Mouse (Mus musculus) liver, embryonic 14.5 days (tissue): ENCODE data around the gene Ift46. TPM values are rescaled to one million over a fixed set of nuclear protein-coding genes. Genes with fewer than 3 reads are reported as not detected.
A peak's percentile ranks its signal among the peaks of the same experiment; 100 is the strongest.

Source experiments
- ATAC-seq: fragments of 200-750 bp; cut with Nextera tagmentation; 2 replicates; pipeline ENCODE4 v1.8.0; 2017; ENCODE audit warnings: moderate number of reproducible peaks, mild to moderate bottlenecking, moderate library complexity; ENCODE audit not compliant: insufficient read depth
- DNase-seq, 3 experiments: peaks; one replicate each; pipeline ENCODE4 v3.0.0-alpha.2; 2012 to 2013; ENCODE audit warnings: low read depth in 3 of 3, low spot score in 3 of 3
- H3K27ac ChIP-seq: fragments of 300-500 bp; sonication (generic); 2 replicates; pipeline ENCODE4 v1.5.1; 2014; ENCODE audit warnings: moderate library complexity, mild to moderate bottlenecking, control low read depth, inconsistent platforms
- H3K27me3 ChIP-seq: fragments of 300-500 bp; sonication (generic); 2 replicates; pipeline ENCODE4 v1.6.1; 2014; ENCODE audit warnings: mild to moderate bottlenecking, low read length, moderate library complexity; ENCODE audit not compliant: control insufficient read depth, insufficient read depth
- H3K36me3 ChIP-seq: fragments of 300-500 bp; sonication (generic); replicated peaks from 2 replicates; pipeline ENCODE4 v1.6.1; 2014; ENCODE audit warnings: low read depth; ENCODE audit not compliant: control insufficient read depth, insufficient read depth
- H3K4me1 ChIP-seq, 2 experiments: fragments of 200-500 bp in 1 of 2; fragments of 300-500 bp in 1 of 2; sonication (generic) in 1 of 2; replicated peaks; 2 replicates each; pipeline ENCODE4 v1.6.1; 2012 to 2014; ENCODE audit warnings: antibody characterized with exemption in 1 of 2, inconsistent platforms in 1 of 2, low read length in 1 of 2; ENCODE audit not compliant: control insufficient read depth in 2 of 2, insufficient read depth in 2 of 2
- H3K4me2 ChIP-seq: fragments of 300-500 bp; sonication (generic); 2 replicates; pipeline ENCODE4 v1.6.1; 2014; ENCODE audit warnings: low read depth, mild to moderate bottlenecking, control low read depth, moderate library complexity
- H3K4me3 ChIP-seq, 2 experiments: fragments of 200-500 bp in 1 of 2; fragments of 300-500 bp in 1 of 2; sonication (generic) in 1 of 2; 2 replicates each; pipeline ENCODE4 v1.5.1; 2012 to 2014; ENCODE audit warnings: low read depth in 2 of 2, low read length in 2 of 2, mild to moderate bottlenecking in 2 of 2, control low read depth in 1 of 2, inconsistent platforms in 1 of 2, moderate library complexity in 1 of 2; ENCODE audit not compliant: insufficient read depth in 1 of 2
- H3K9ac ChIP-seq: fragments of 300-500 bp; sonication (generic); replicated peaks from 2 replicates; pipeline ENCODE4 v1.6.1; 2014; ENCODE audit warnings: mild to moderate bottlenecking, control low read depth, moderate library complexity
- H3K9me3 ChIP-seq: fragments of 300-500 bp; sonication (generic); 2 replicates; pipeline ENCODE4 v1.6.1; 2016; ENCODE audit warnings: low read length, mixed read lengths; ENCODE audit not compliant: control insufficient read depth
- CTCF ChIP-seq: IDR thresholded peaks from 2 replicates; pipeline ENCODE4 v1.5.1; 2016; ENCODE audit warnings: antibody characterized with exemption, low read depth, control low read depth
- EP300 ChIP-seq: IDR thresholded peaks from 2 replicates; pipeline ENCODE4 v1.6.1; 2016; ENCODE audit warnings: antibody characterized with exemption, low read depth
- WGBS: fragments of 180-500 bp; shearing (Covaris S2); extraction: QIAGEN DNeasy Blood & Tissue Kit; methylation state at CpG from one replicate; pipeline ENCODE4 v1.1.7; 2014; ENCODE audit not compliant: insufficient replicate concordance; 5-methylcytosine and 5-hydroxymethylcytosine counted together
- polyA plus RNA-seq, 2 experiments: library from polyadenylated mRNA; depleted of rRNA in 1 of 2; stranded (reverse) in 1 of 2; unstranded in 1 of 2; fragments of >200 nt; fragmentation: Nextera tagmentation in 1 of 2; extraction: Ambion mirVana in 1 of 2; gene quantifications; 2 replicates each; pipeline versions ENCODE4 v1.2.1 to v1.2.3; 2012 to 2014

Ift46 gene
- polyA plus RNA-seq (2012; rRNA removed) (8.8 and 11.3 TPM in 2 replicates), polyA plus RNA-seq (2014; fragmentation: Nextera tagmentation; extraction: Ambion mirVana) (16.0 and 17.3 TPM in 2 replicates)

GRCm38 (mm10) chr9:44767101-44768028 lies at the start of gene Ift46, which contains the start of gene Arcn1:
TSS of gene Ift46 (plus strand) at chr9:44767908.
TSS of gene Arcn1 (minus strand) at chr9:44767845.
- Histone ChIP-seq H3K27me3 (no peaks in the 10 kb centered on the region), H3K4me2 (peak within 1 kb of the TSS; percentile 95), H3K9me3 (no peaks in the 10 kb centered on the region), H3K9ac (peak within 1 kb of the TSS; percentile 99), H3K27ac (peak within 1 kb of the TSS; percentile 87), H3K4me3 (peak within 1 kb of the TSS; percentile 79 to 96), H3K4me1 (peaks cover 4 to 15% of the 10 kb centered on the region in 2 experiments), H3K36me3 (no peaks in the 10 kb centered on the region)
- WGBS: under 1% methylated on average over 82 of the region's 82 CpGs
- TF ChIP-seq EP300 (no peak), CTCF (0 out of 2 replicates have a peak, but pooled peaks have one; percentile 18)
- DNase-seq: peak; percentile 74 to 84 (median 79)
- peak; percentile 90 for ATAC-seq

GRCm38 (mm10) chr9:44718937-44719631 lies 48.6 kb upstream of the Ift46 start:
- Histone ChIP-seq H3K27ac (no peak overlapping the region), H3K9ac (no peak overlapping the region), H3K4me2 (no peak overlapping the region), H3K9me3 (no peaks in the 10 kb centered on the region), H3K4me3 (no peak overlapping the region), H3K36me3 (no peaks in the 10 kb centered on the region), H3K27me3 (no peaks in the 10 kb centered on the region), H3K4me1 (peaks cover 3 to 23% of the 10 kb centered on the region in 2 experiments)
- TF ChIP-seq EP300: no peak
- TF ChIP-seq CTCF: no peak
- ATAC-seq: no peak
- no peak for DNase-seq
- 64% methylated on average over 12 of the region's 12 CpGs for WGBS

GRCm38 (mm10) chr9:44719632-44720357 lies 47.9 kb upstream of the Ift46 start:
- H3K27me3 ChIP-seq: no peaks in the 10 kb centered on the region
- peaks cover 3 to 23% of the 10 kb centered on the region in 2 experiments for H3K4me1 ChIP-seq
- no peak overlapping the region for H3K4me2 ChIP-seq

GRCm38 (mm10) chr9:44720358-44721153 lies 47.2 kb upstream of the Ift46 start:
- no peak overlapping the region for H3K27ac ChIP-seq
- ATAC-seq: no peak; the same call in 1 of the 2 replicates
- TF ChIP-seq EP300 (no peak), CTCF (0 out of 2 replicates have a peak, but pooled peaks have one; percentile 15)

More at GRCm38 (mm10) chr9:44719632-44720357, 47.9 kb upstream of the Ift46 start:
- TF ChIP-seq EP300 (no peak), CTCF (no peak)
- ATAC-seq: no peak
- WGBS: 67% methylated on average over 8 of the region's 8 CpGs
- no peak for DNase-seq
- no peak overlapping the region for H3K27ac ChIP-seq
- H3K36me3 ChIP-seq: no peaks in the 10 kb centered on the region
- H3K4me3 ChIP-seq: no peak overlapping the region
- H3K9me3 ChIP-seq: no peaks in the 10 kb centered on the region
- H3K9ac ChIP-seq: no peak overlapping the region

More at GRCm38 (mm10) chr9:44720358-44721153, 47.2 kb upstream of the Ift46 start:
- no peak for DNase-seq
- 17% methylated on average over 9 of the region's 9 CpGs for WGBS
- peaks cover 3 to 23% of the 10 kb centered on the region in 2 experiments for H3K4me1 ChIP-seq
- H3K36me3 ChIP-seq: no peaks in the 10 kb centered on the region
- no peaks in the 10 kb centered on the region for H3K9me3 ChIP-seq
- peak overlapping the region; percentile 44 to 45 for H3K4me3 ChIP-seq
- peak overlapping the region; percentile 62 for H3K4me2 ChIP-seq
- H3K27me3 ChIP-seq: no peaks in the 10 kb centered on the region
- no peak overlapping the region; the same call in 1 of the 2 replicates for H3K9ac ChIP-seq
